Mouse (Mus musculus) liver, embryonic 11.5 days (tissue): ENCODE data around the gene Wdr63. TPM values are rescaled to one million over a fixed set of nuclear protein-coding genes. Genes with fewer than 3 reads are reported as not detected.

Source experiments
- ATAC-seq: fragments of 200-750 bp; cut with Nextera tagmentation; replicated peaks from 2 replicates; pipeline ENCODE4 v1.8.0; 2017; ENCODE audit warnings: moderate number of reproducible peaks, mild to moderate bottlenecking, moderate TSS enrichment, moderate library complexity; ENCODE audit not compliant: low FRiP score
- DNase-seq: peaks from one replicate; pipeline ENCODE4 v3.0.0-alpha.2; 2017; ENCODE audit warnings: low spot score
- H3K27ac ChIP-seq: fragments of 300-500 bp; sonication (generic); 2 replicates; pipeline ENCODE4 v1.5.1; 2014; ENCODE audit warnings: mild to moderate bottlenecking, low read depth, low read length, control low read depth
- H3K27me3 ChIP-seq: fragments of 300-500 bp; sonication (generic); replicated peaks from 2 replicates; pipeline ENCODE4 v1.6.1; 2014; ENCODE audit warnings: low read length, mixed read lengths; ENCODE audit not compliant: control insufficient read depth, insufficient read depth
- H3K36me3 ChIP-seq: fragments of 300-500 bp; sonication (generic); 2 replicates; pipeline ENCODE4 v1.6.1; 2014; ENCODE audit warnings: mild to moderate bottlenecking, low read length, moderate library complexity, mixed read lengths; ENCODE audit not compliant: control insufficient read depth, insufficient read depth
- H3K4me1 ChIP-seq: fragments of 300-500 bp; sonication (generic); replicated peaks from 2 replicates; pipeline ENCODE4 v1.6.1; 2014; ENCODE audit warnings: low read length, mixed read lengths; ENCODE audit not compliant: control insufficient read depth, insufficient read depth
- H3K4me2 ChIP-seq: fragments of 300-500 bp; sonication (generic); 2 replicates; pipeline ENCODE4 v1.6.1; 2014; ENCODE audit warnings: mild to moderate bottlenecking, control low read depth, moderate library complexity
- H3K4me3 ChIP-seq: fragments of 300-500 bp; sonication (generic); 2 replicates; pipeline ENCODE4 v1.5.1; 2014; ENCODE audit warnings: low read depth, low read length, control low read depth
- H3K9ac ChIP-seq: fragments of 300-500 bp; sonication (generic); 2 replicates; pipeline ENCODE4 v1.6.1; 2014; ENCODE audit warnings: low read depth, low read length, control low read depth
- H3K9me3 ChIP-seq: fragments of 300-500 bp; sonication (generic); 2 replicates; pipeline ENCODE4 v1.6.1; 2016; ENCODE audit warnings: low read length, inconsistent platforms, mixed read lengths; ENCODE audit not compliant: control insufficient read depth
- WGBS: fragments of 180-500 bp; shearing (Covaris S2); extraction: QIAGEN DNeasy Blood & Tissue Kit; methylation state at CpG from one replicate; pipeline ENCODE4 v1.1.7; 2014; 5-methylcytosine and 5-hydroxymethylcytosine counted together
- polyA plus RNA-seq: library from polyadenylated mRNA; unstranded; fragments of >200 nt; fragmentation: Nextera tagmentation; extraction: Ambion mirVana; gene quantifications from 2 replicates; pipeline ENCODE4 v1.2.1, GENCODE M21; 2014

Wdr63 gene
- polyA plus RNA-seq, 1 experiment from 2014 or later, result 0.99 TPM

- no peak overlapping the region for H3K4me2 ChIP-seq
Measured at GRCm38 (mm10) chr3:146096986-146097385, 10.9 kb downstream of the Wdr63 start.

GRCm38 (mm10) chr3:146095066-146095465 lies 12.9 kb downstream of the Wdr63 start:
- 87% methylated on average over 10 of the region's 10 CpGs for WGBS

More at GRCm38 (mm10) chr3:146096986-146097385, 10.9 kb downstream of the Wdr63 start:
- Histone ChIP-seq H3K4me1 (no peaks in the 10 kb centered on the region), H3K27ac (no peak overlapping the region), H3K36me3 (no peaks in the 10 kb centered on the region), H3K4me3 (no peak overlapping the region), H3K9me3 (no peaks in the 10 kb centered on the region), H3K9ac (no peak overlapping the region), H3K27me3 (no peaks in the 10 kb centered on the region)
- WGBS, result 66% methylated on average over 7 of the region's 7 CpGs
- DNase-seq (no peak), ATAC-seq (no peak)

GRCm38 (mm10) chr3:146090988-146091657 lies 16.8 kb downstream of the Wdr63 start:
- Histone ChIP-seq H3K9me3 (no peaks in the 10 kb centered on the region), H3K36me3 (no peaks in the 10 kb centered on the region), H3K4me1 (no peaks in the 10 kb centered on the region), H3K4me2 (no peak overlapping the region), H3K9ac (no peak overlapping the region), H3K27me3 (no peaks in the 10 kb centered on the region), H3K27ac (no peak overlapping the region), H3K4me3 (no peak overlapping the region)
- WGBS, result 82% methylated on average over 13 of the region's 13 CpGs
- DNase-seq, result no peak
- ATAC-seq, result no peak

More at GRCm38 (mm10) chr3:146095066-146095465, 12.9 kb downstream of the Wdr63 start:
- Histone ChIP-seq H3K27me3 (no peaks in the 10 kb centered on the region), H3K4me3 (no peak overlapping the region), H3K36me3 (no peaks in the 10 kb centered on the region), H3K9ac (no peak overlapping the region), H3K9me3 (no peaks in the 10 kb centered on the region), H3K4me1 (no peaks in the 10 kb centered on the region), H3K4me2 (no peak overlapping the region), H3K27ac (no peak overlapping the region)
- DNase-seq, result no peak
- no peak for ATAC-seq

- Histone ChIP-seq H3K36me3 (no peaks in the 10 kb centered on the region), H3K9ac (no peak overlapping the region), H3K9me3 (no peaks in the 10 kb centered on the region), H3K4me2 (no peak overlapping the region), H3K4me3 (no peak overlapping the region), H3K4me1 (no peaks in the 10 kb centered on the region), H3K27me3 (no peaks in the 10 kb centered on the region), H3K27ac (no peak overlapping the region)
- DNase-seq (no peak), ATAC-seq (no peak)
- 89% methylated on average over 12 of the region's 12 CpGs for WGBS
Measured at GRCm38 (mm10) chr3:146080241-146080640, 27.7 kb downstream of the Wdr63 start.

GRCm38 (mm10) chr3:146072780-146073179 lies 35.1 kb downstream of the Wdr63 start:
- Histone ChIP-seq H3K27ac (no peak overlapping the region), H3K4me1 (no peaks in the 10 kb centered on the region), H3K27me3 (no peaks in the 10 kb centered on the region), H3K36me3 (no peaks in the 10 kb centered on the region), H3K4me3 (no peak overlapping the region), H3K4me2 (no peak overlapping the region), H3K9me3 (no peaks in the 10 kb centered on the region), H3K9ac (no peak overlapping the region)
- DNase-seq (no peak), ATAC-seq (no peak)
- 68% methylated on average over 7 of the region's 7 CpGs for WGBS

GRCm38 (mm10) chr3:146069276-146069675 lies 38.7 kb downstream of the Wdr63 start:
- no peaks in the 10 kb centered on the region for H3K36me3 ChIP-seq
- no peak for ATAC-seq
- no peak overlapping the region for H3K4me2 ChIP-seq
- whole genome bisulfite sequencing, result 78% methylated on average over 4 of the region's 4 CpGs
- H3K27me3 ChIP-seq, result no peaks in the 10 kb centered on the region; the same call in 1 of the 2 replicates
- no peaks in the 10 kb centered on the region for H3K4me1 ChIP-seq
- H3K4me3 ChIP-seq, result no peak overlapping the region
- no peak for DNase-seq
- no peak overlapping the region for H3K27ac ChIP-seq
- no peaks in the 10 kb centered on the region for H3K9me3 ChIP-seq
- no peak overlapping the region for H3K9ac ChIP-seq

GRCm38 (mm10) chr3:146063146-146063545 lies 44.8 kb downstream of the Wdr63 start:
- no peak overlapping the region for H3K4me3 ChIP-seq
- H3K4me1 ChIP-seq, result no peaks in the 10 kb centered on the region
- no peaks in the 10 kb centered on the region; the same call in 1 of the 2 replicates for H3K27me3 ChIP-seq
- DNase-seq (no peak), ATAC-seq (no peak)
- no peaks in the 10 kb centered on the region for H3K36me3 ChIP-seq
- H3K9me3 ChIP-seq, result no peaks in the 10 kb centered on the region
- WGBS, result 78% methylated on average over 11 of the region's 11 CpGs
- no peak overlapping the region for H3K9ac ChIP-seq
- no peak overlapping the region for H3K4me2 ChIP-seq
- no peak overlapping the region for H3K27ac ChIP-seq

GRCm38 (mm10) chr3:146059356-146059926 lies 48.5 kb downstream of the Wdr63 start:
- no peak overlapping the region for H3K27ac ChIP-seq
- no peak overlapping the region for H3K4me3 ChIP-seq
- no peaks in the 10 kb centered on the region for H3K4me1 ChIP-seq
- ATAC-seq, result no peak
- H3K9me3 ChIP-seq, result no peaks in the 10 kb centered on the region
- no peaks in the 10 kb centered on the region for H3K27me3 ChIP-seq
- no peak for DNase-seq
- no peak overlapping the region for H3K4me2 ChIP-seq
- no peak overlapping the region for H3K9ac ChIP-seq
- 78% methylated on average over 15 of the region's 15 CpGs for WGBS
- H3K36me3 ChIP-seq, result no peaks in the 10 kb centered on the region

GRCm38 (mm10) chr3:146058263-146058662 lies 49.7 kb downstream of the Wdr63 start:
- Histone ChIP-seq H3K27ac (no peak overlapping the region), H3K4me3 (no peak overlapping the region), H3K4me1 (no peaks in the 10 kb centered on the region), H3K9me3 (no peaks in the 10 kb centered on the region), H3K9ac (no peak overlapping the region), H3K4me2 (no peak overlapping the region), H3K27me3 (no peaks in the 10 kb centered on the region), H3K36me3 (no peaks in the 10 kb centered on the region)
- DNase-seq (no peak), ATAC-seq (no peak; the same call in 1 of the 2 replicates)
- WGBS, result 10% methylated on average over 4 of the region's 4 CpGs
